Mouse (Mus musculus) liver, embryonic 14.5 days (tissue): ENCODE data around the gene Rragc.

Experiments
- CTCF ChIP-seq: IDR thresholded peaks from 2 replicates; pipeline ENCODE4 v1.5.1; 2016; ENCODE audit warnings: antibody characterized with exemption, low read depth, control low read depth
- EP300 ChIP-seq: IDR thresholded peaks from 2 replicates; pipeline ENCODE4 v1.6.1; 2016; ENCODE audit warnings: antibody characterized with exemption, low read depth

GRCm38 (mm10) chr4:123918851-123919250, 1.6 kb downstream of the Rragc start:
- TF ChIP-seq CTCF (no peak), EP300 (no peak)
